Mouse (Mus musculus) urinary bladder, postnatal 25 days (tissue): ENCODE results near the gene Rapgef4.

ENCODE experiments used
- DNase-seq: peaks from one replicate; pipeline ENCODE4 v3.0.0; 2022; ENCODE audit warnings: low spot score

Rapgef4 gene

DNA sequence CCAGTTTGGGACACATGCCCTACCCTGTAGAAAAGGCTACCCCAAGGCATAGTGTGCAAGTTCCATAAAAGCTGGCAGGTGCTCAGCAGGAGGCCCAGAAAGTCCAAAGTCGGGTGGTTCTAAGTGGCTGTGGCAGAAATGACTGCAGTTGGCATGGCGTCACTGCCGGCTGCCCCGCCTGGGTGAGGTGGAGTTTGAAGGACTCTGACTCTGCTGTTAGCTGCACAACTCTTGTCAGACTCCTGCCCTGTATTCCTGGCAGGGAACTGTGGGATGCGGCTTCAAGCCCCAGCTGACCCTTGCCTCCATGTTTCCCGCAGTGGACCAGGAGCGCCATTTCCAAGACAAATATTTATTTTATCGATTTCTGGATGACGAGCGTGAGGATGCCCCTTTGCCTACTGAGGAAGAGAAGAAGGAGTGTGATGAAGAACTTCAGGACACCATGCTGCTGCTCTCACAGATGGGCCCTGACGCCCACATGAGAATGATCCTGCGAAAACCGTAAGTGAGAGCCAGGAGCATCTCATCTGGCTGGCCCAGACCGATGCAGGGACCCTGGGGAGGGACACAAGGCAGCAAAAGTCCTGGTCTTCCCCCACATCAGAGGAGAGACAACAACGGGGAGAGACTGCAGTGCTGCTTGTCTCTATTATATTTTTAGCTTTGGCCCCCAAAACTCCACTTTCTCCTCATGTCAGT is 198.7 kb downstream of the Rapgef4 start:
- DNase-seq: no peak

- DNase-seq: no peak
Measured at GRCm38 (mm10) chr2:72181443-72181842, 200.4 kb downstream of the Rapgef4 start.

GRCm38 (mm10) chr2:72183751-72184150 is 202.7 kb downstream of the Rapgef4 start:
- DNase-seq: no peak

DNA sequence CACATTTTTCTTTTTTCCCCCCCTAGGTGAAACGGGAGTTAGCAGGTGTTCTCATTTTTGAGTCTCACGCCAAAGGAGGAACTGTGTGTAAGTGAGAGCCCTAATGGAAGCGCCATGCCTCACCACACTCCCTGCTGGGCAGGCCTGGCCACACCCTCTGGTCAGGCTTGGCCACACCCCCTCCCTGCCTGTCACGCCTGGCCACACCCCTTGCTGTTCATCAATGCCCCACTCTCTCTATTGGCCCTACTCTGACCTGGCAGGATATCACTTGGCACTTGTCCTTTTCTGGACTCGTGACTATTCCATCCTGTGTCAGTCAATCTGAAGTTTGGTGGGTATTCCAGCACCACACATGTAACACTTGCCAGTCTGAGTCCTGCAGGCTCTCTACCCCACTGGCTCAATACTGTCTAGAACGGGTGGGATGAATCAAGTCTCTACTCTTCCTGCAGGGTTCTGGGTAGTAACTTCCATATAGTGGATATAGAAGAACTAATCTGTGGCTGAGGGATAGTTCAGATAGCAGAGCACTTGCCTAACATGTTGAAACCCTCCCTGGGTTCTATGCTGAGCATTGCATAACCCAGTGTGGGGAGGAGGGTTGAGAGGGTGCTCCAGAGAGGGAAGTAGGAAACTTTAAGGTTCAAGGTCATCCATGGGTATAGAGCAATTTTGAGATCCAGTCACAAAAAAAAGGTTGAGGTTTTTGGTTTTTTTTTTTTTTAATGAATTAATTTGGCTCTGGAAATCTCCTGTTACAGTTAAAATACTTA is 215.3 kb downstream of the Rapgef4 start:
- DNase-seq: no peak

GRCm38 (mm10) chr2:72197026-72197425 is 216.0 kb downstream of the Rapgef4 start:
- no peak for DNase-seq

GRCm38 (mm10) chr2:72199451-72199850 is 218.4 kb downstream of the Rapgef4 start:
- no peak for DNase-seq

GRCm38 (mm10) chr2:72201506-72201905 is 220.5 kb downstream of the Rapgef4 start:
- no peak for DNase-seq

GRCm38 (mm10) chr2:72202252-72202651 is 221.2 kb downstream of the Rapgef4 start:
- DNase-seq: no peak

DNA sequence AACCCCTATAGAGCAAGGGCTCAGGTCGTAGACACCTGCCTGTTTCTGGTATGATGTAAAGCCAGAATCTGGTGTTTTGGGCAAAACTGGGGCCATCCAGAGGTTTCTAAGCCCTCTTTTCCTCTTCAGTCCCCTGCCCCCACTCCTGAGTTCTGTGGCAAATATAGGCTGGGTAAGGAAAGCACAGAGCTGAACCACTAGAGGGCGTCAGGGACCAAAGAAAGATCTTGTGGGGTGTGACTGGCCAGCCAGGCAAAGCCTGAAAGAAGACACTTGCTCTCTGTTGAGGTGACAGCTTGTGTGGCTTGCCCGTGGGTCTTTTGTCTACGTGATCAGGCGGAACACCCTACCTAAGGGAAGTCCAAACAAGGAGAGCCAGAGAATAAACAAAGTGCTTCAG is 222.6 kb downstream of the Rapgef4 start:
- peak; percentile 67 for DNase-seq

DNA sequence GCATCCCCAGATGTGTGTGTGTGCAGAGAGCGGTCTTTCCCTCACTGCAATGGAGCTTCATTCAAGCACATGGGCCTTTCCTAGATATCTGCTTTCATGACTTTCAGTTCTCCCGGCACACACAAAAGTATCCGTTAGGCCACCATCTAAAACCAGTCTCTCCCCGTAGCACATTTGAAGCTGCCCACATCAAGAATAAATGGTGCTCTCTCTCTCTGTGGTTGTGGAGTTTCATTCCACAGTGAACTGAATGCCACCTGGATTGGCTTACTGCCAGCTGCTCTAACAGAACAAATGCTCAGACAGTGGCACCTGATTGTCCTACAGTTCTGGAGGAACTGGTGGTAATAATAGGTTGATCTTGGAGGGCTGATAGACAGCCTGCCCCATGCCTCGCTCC is 224.8 kb downstream of the Rapgef4 start:
- no peak for DNase-seq

DNA sequence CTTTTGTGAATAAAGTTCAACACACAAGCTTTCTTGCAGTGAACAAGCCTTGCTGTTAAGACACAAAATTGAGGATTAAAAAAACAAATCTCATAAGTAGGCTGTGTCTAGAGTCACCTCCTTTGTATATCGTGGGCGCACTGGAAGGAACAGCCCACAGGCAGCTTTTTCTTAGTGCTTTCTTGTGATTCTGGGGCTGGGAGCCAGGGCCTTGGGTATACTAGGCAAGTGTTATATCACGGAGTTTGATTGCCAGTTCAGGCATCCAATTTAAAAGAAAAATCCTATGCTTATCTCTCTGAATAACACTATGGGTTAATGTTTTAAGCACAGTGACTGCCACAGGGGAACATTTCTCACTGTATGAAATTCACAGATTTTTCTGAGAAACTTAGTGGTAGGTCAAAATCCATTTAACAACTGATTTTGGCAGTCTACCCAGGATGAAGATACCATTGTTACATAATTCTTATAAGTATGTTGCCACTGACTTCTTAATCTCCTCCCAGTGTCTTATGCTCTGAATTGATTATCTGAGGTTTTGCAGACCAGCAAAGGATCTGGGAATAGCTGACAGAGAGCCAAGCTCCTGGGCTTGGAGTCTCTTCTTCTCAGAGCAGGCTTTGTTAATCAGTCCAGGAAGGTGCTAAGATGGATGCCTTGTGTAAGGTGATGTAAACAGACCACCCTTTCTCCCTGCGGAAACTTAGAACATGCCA is 225.6 kb downstream of the Rapgef4 start:
- DNase-seq: no peak

- no peak for DNase-seq
Measured at GRCm38 (mm10) chr2:72217336-72217735, 236.3 kb downstream of the Rapgef4 start.

DNA sequence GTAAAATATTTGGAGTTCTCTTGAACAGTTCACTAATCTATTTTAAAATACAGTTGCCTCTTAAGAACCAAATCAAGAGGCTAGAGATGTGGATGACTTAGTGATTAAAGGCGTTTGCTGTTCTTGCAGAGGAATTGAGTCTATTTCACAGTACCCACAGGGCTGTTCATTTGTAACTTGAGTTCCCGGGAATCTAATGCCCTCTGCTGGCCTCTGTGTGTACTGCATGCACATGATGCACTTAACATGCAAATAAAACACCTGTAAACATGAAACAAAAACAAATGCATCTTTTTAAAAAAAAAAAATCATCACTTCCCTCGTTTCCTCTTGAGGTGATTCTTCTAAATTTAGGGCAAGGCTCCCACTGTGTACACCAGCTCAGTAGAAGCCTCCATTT is 238.9 kb downstream of the Rapgef4 start:
- no peak for DNase-seq

GRCm38 (mm10) chr2:72221283-72221682 is 240.2 kb downstream of the Rapgef4 start:
- DNase-seq: no peak

DNA sequence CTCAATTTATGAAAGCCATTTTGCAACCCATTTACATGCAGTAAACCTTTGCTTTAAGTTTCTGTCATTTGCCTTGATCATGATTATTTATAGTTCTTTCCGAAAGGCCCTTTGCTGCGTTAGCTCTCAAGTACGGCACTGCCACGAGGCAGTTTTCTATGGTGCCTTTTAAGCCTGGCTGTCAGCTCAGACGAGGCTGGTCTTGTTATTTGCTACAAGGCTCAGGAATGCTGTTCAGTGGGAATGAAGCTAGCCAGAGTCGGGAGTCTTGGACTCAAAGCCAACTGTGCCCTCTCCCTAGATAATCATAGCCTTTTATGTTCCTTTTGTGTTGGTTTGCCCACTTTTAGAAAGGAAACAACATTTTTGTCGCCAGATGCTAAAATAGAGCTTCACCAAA is 240.7 kb downstream of the Rapgef4 start:
- DNase-seq: no peak

DNA sequence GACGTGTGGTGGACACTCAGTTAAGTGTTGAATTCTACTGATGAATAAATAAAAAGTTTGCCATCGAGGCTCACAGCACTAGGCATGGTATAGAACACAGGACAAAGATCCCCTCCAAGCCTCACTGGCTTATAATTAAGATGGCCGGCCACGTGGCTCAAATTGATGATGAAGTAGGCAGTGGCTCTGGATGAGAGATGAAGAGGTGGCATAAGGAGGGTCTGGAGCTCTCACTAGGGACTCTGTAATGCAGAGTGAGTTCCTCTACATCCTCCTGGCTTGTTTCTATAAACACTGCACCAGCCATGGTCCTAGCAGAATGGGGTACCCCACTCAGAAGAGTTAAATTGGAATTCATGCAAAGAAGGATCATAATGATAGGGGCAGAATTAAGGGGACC is 241.2 kb downstream of the Rapgef4 start:
- no peak for DNase-seq

DNA sequence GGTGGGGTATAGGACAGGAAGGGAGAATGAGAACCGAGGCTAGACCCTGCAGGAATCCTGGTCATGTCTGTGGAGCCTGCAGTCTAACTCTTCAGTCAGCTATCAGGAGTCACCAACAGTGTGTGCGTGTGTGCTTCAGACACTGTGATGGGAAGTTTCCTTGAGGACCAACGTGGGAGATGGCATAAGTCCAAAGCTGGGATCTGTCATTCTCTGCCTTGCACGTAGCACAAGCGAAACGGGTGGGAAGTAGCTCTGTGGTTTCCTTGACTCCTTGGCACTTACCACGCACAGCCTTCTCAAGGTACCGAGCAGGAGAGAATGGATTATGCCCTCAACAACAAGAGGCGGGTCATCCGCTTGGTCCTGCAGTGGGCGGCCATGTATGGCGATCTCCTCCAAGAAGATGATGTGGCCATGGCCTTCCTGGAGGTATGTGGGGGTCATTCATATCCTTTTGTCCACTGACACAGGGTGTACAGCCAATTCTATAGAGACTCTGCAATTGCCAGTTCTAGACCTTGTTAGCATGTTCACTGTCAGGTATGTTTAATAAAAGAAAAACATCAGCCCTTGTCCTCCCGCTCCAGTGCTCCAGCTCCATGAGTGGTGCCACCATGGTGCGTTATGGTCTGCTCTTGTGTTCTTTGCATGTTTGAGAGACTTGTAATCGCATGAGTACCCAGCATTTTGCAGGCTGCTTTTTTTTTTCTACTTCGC is 241.9 kb downstream of the Rapgef4 start:
- DNase-seq: no peak

DNA sequence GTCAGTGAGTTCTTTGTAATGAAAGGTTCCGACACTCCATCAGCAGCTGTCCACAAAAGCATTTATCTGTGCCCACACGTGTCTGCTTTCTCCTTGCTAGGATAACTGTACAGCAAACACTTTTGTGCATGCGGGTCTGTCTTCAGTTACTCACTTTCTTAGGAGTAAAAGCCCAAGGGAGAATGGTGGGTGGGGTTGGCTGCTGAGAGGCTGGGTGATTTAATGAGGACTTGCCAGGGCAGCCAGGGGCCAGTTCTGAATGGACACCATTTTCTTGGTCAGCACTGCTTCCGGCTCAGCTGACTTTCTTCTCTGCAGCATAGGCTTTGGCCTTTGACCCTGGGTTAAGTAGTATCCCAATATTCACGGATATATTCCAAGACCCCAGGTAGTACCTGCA is 242.4 kb downstream of the Rapgef4 start:
- no peak for DNase-seq

DNA sequence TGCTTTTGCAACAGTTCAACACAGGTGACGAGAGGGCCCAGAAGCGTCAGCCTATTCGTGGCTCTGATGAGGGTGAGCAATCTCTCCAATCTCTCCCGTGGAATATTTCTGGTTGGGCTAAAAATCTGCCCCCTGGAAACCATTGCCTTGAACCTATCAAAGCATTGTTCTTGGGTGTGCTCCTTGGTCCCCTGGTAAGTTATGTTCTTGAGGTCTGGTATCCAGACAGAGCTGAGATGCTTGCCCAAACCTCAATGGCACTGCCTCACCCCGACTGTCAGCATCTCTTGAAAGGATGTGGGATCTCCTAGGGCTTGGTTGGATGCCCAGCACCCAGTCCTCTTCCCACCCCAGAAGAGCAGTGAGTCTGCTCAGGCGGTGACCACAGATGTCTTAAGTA is 245.0 kb downstream of the Rapgef4 start:
- no peak for DNase-seq

DNA sequence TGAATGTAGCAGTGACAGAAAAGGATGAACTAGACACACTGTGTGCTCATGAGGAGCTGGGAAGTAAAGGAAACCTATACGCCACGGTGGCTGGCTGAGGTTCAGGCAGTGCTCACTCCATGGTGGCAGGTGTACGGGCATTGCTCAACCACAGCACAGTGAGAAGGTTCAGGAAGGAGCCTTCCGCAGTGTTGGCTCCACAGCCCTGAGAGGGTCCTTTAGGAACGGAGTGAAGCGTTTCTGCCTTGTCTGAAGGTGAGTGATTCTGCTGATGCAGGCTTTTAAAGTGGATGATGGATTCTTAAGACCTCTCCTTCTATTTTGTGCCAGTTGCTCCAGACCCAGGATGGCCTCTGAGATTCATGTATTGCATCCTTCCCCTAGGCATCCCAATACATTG is 246.4 kb downstream of the Rapgef4 start:
- DNase-seq: no peak

DNA sequence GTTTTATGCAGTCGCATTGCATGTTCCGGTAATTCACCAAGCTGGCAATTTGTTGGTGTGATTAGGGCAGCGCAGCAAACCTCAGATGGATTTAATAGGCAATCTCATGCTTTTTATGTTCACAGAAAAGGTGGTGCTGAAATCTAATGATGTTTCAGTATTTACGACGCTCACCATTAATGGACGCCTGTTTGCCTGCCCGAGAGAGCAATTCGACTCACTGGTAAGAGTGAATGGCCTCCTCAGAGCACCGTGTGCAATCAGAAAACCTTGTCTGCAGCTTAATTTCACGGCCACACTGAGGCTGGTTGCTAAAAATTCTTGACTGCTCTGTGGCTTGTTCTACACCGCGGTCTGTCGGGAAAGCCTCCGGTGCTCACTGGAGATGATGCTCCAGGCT is 247.8 kb downstream of the Rapgef4 start:
- DNase-seq: no peak

- DNase-seq: no peak
Measured at GRCm38 (mm10) chr2:72230545-72230944, 249.5 kb downstream of the Rapgef4 start.
